Mouse (Mus musculus): ENCODE results near the gene Zbtb3.
A peak's percentile ranks its signal among the peaks of the same experiment; 100 is the strongest.

The Zbtb3 gene

GRCm38 (mm10) chr19:8841012-8841411, 38.7 kb downstream of the Zbtb3 start:
- no peak for DNase-seq

- peak; percentile 38 for DNase-seq
Observed at GRCm38 (mm10) chr19:8842961-8843360, 40.6 kb downstream of the Zbtb3 start.

DNA sequence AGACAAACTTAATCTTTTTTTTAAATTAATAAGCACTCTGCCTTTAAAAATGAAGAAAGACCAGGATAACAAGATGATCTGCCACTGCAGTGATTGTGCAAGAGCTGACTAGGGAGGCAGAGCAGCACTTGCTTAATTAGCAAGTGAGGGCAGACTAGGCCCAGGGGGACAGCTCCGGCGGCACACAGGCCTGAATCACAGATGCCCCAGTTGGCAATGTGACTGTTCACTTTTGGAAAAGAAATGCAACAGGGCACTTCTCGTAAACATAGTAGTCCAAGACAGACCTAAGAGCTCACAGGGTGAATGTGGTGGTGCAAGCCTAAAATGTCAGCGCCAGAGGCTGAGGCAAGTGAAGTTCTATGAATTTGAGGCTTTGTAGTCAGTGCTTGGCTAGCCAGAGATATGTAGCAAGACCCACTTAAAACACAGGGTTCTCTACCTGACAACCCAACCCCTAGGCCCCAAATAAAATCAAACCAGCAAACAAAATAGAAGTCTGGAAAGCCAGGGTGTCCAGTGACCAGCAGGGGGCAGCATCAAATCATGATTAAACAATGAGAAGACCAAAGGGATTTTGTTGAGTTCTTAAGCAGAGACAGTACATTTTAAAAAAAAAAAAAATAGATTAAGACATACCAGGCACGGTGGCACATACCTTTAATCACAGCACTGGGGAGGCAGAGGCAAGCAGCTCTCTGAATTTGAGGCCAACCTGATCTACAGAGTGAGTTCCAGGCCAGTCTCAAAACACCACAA, 42.2 kb downstream of the Zbtb3 start:
- DNase-seq = peak; percentile 90

DNA sequence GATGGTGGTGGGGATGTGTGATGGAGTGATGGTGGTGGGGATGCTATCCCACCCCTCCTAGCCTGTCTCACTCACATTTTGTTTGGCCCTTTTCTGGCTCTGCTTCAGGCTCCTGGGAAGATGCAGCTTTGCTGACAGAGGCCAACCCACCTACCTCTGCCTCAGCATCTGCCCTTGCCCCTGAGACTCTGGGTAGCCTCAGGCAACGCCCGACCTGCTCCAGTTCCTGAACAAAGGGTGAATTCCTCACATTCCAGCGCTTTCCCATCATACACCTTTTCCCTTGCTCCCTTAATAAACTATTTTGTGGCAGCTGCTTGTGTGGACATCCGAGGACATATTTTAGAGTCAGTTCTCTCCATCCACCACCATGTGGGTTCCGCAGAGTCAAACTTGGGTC, 46.0 kb downstream of the Zbtb3 start:
- no peak for DNase-seq

DNA sequence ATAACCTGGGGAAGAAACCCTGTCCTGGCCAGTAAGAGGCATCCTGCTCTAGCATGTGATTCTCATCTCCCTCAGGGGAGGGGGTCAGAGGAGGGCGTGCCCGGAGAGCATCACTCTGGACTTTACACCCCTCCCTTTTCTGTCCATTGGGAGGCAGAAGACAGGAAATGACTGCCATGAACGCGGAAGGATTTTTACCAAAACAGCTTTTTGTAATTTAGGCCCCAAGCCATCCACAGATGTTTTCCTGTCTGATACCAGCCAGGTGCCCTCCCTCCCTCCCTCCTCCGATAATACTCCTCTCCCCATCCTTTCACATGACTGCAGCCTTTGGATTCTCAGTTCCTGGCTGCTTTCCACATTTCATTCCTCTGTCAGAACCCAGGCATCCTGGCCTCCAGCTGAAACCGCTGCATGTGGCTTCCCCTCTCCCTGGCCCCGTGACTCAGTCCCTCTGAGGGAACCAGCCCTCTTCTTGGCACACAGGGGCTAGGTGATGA, 48.1 kb downstream of the Zbtb3 start, which contains the start of gene Lrrn4cl:
Gene Lrrn4cl, plus strand, starts transcription at position 367 of the 500 bp plus-strand sequence.
- no peak for DNase-seq

DNA sequence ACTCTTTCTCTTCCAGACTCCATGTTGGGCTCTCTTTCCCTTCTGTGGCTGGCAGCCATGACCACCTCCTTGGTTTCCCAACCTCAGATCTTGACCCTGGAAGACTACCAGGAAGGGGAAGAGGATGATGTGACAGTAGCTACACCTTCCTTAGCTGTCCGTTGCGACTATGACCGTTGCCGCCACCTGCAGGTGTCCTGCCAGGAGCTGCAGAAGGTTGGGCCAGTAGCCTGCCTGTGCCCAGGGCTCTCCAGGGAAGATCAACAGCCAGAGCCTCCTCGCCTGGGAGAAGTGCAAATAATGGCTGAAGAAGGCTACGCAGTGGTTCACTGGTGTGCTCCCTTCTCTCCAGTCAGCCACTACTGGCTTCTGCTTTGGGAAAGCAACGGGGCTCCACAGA, 49.3 kb downstream of the Zbtb3 start:
- peak; percentile 26 for DNase-seq

DNA sequence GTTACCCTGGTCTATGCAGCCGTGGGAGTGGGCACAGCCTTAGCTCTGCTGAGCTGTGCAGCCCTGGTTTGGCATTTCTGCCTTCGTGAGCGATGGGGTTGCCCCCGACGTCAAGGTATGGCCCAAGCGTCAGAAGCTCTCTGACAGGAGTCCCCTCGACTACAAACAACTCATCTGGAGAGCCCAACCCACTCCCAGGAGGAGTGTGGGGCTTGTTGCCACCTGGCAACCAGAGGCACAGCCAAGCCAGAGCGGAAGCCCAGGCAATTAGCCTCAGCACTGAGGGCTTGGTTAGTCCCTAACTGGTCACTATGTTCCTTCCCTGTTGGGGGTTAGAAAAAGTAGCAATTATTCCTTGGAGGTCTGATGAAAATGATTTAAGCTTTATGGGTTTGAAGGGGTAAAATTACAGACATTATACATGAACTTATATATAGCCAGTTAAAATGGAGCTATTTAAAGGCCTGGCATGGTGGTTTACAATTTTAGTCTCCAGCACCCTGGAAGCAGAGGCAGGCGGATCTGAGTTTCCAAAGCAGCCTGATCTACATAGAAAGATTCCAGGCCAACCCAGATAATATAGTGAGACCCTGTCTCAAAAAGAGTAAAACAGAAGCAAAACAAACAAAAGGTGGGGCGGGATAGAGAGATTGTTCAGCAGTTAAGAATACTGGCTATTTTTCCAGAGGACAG, 50.0 kb downstream of the Zbtb3 start:
- DNase-seq = no peak

- no peak for DNase-seq
Observed at GRCm38 (mm10) chr19:8853117-8853516, 50.8 kb downstream of the Zbtb3 start.
